In genomic region chr5:103972801-103973200, GRCm38 (mm10) we compare ENCODE assay signal across 12 mouse cellular contexts. TPM values are rescaled to one million over a fixed set of nuclear protein-coding genes. Genes with fewer than 3 reads are reported as not detected.
DNase-seq lines count a peak whose midpoint lies in the region; ATAC-seq and TF ChIP-seq lines count a peak whose summit lies in the region.
"Had no signal": no experiment of that assay in that cellular context is flagged by ENCODE, and none has a peak within 500 bp of the region (broad histone marks: within the 10 kb centered on the region; RNA-seq: fewer than 3 reads in every experiment).

No protein-coding gene starts in this region.

- no peak for ATAC-seq in lung, embryonic 15.5 days (ENCODE audit: borderline replicate concordance, extremely low read depth, low FRiP score, low TSS enrichment)
- no peak for ATAC-seq in intestine, embryonic 15.5 days
- ATAC-seq in stomach, embryonic 15.5 days (ENCODE audit: insufficient read depth, low FRiP score, low read depth): no peak
- ATAC-seq in midbrain, embryonic 11.5 days (ENCODE audit: low FRiP score): no peak
- no peak for ATAC-seq in forebrain, postnatal 0 days

- TF ChIP-seq POLR2A in lung, adult 2 months (IDR thresholded peaks at IDR 0.05; ENCODE audit: borderline replicate concordance, extremely low read depth, low read depth, low read length): no peak

- no peaks in the 10 kb centered on the region for H3K36me3 ChIP-seq in lung, embryonic 15.5 days
- no peaks in the 10 kb centered on the region for H3K36me3 ChIP-seq in intestine, embryonic 15.5 days
- H3K36me3 ChIP-seq in stomach, embryonic 15.5 days: no peaks in the 10 kb centered on the region
- no peaks in the 10 kb centered on the region for H3K36me3 ChIP-seq in midbrain, embryonic 11.5 days (ENCODE audit: control insufficient read depth, insufficient read depth, low read length)
- no peaks in the 10 kb centered on the region for H3K36me3 ChIP-seq in forebrain, postnatal 0 days (ENCODE audit: insufficient read depth)

- no peaks in the 10 kb centered on the region for H3K4me1 ChIP-seq in lung, embryonic 15.5 days
- H3K4me1 ChIP-seq in lung, adult 2 months (ENCODE audit: control insufficient read depth, insufficient read depth, low read length): no peaks in the 10 kb centered on the region; the same call in 1 of the 2 replicates
- H3K4me1 ChIP-seq in intestine, embryonic 15.5 days (replicated peaks): no peaks in the 10 kb centered on the region
- 0 out of 2 replicates have a peak, but pooled peaks cover 2% of the 10 kb centered on the region for H3K4me1 ChIP-seq in stomach, embryonic 15.5 days
- no peaks in the 10 kb centered on the region for H3K4me1 ChIP-seq in midbrain, embryonic 11.5 days (ENCODE audit: control insufficient read depth, insufficient read depth, low read length)
- H3K4me1 ChIP-seq in forebrain, postnatal 0 days (ENCODE audit: insufficient read depth): no peaks in the 10 kb centered on the region

- 56% methylated on average over 13 of the region's 13 CpGs for WGBS in lung, embryonic 15.5 days
- WGBS in lung, adult 2 months: 35% methylated on average over 13 of the region's 13 CpGs
- 62% methylated on average over 13 of the region's 13 CpGs for WGBS in intestine, embryonic 15.5 days
- WGBS in stomach, embryonic 15.5 days: 60% methylated on average over 13 of the region's 13 CpGs
- WGBS in midbrain, embryonic 11.5 days: 80% methylated on average over 13 of the region's 13 CpGs
- WGBS in forebrain, postnatal 0 days: 62% methylated on average over 13 of the region's 13 CpGs

- H3K9me3 ChIP-seq in lung, embryonic 15.5 days: no peaks in the 10 kb centered on the region
- no peaks in the 10 kb centered on the region for H3K9me3 ChIP-seq in intestine, embryonic 15.5 days
- H3K9me3 ChIP-seq in stomach, embryonic 15.5 days: no peaks in the 10 kb centered on the region
- H3K9me3 ChIP-seq in midbrain, embryonic 11.5 days (ENCODE audit: control insufficient read depth, low read length): no peaks in the 10 kb centered on the region
- H3K9me3 ChIP-seq in forebrain, postnatal 0 days (ENCODE audit: low read length): no peaks in the 10 kb centered on the region

- no peaks in the 10 kb centered on the region for H3K27me3 ChIP-seq in lung, embryonic 15.5 days
- no peaks in the 10 kb centered on the region for H3K27me3 ChIP-seq in intestine, embryonic 15.5 days (replicated peaks)
- no peaks in the 10 kb centered on the region for H3K27me3 ChIP-seq in stomach, embryonic 15.5 days (replicated peaks)
- H3K27me3 ChIP-seq in midbrain, embryonic 11.5 days (ENCODE audit: control insufficient read depth, insufficient read depth, low read length): no peaks in the 10 kb centered on the region
- no peaks in the 10 kb centered on the region for H3K27me3 ChIP-seq in forebrain, postnatal 0 days (ENCODE audit: insufficient read depth, low read length)

- no peak overlapping the region for H3K9ac ChIP-seq in lung, embryonic 15.5 days
- no peak overlapping the region for H3K9ac ChIP-seq in intestine, embryonic 15.5 days
- H3K9ac ChIP-seq in stomach, embryonic 15.5 days: no peak overlapping the region
- H3K9ac ChIP-seq in midbrain, embryonic 11.5 days (ENCODE audit: low read length): no peak overlapping the region
- H3K9ac ChIP-seq in forebrain, postnatal 0 days: no peak overlapping the region

- peak overlapping the region; percentile 43 for H3K4me2 ChIP-seq in lung, embryonic 15.5 days
- peak overlapping the region; percentile 45; the same call in 1 of the 2 replicates for H3K4me2 ChIP-seq in intestine, embryonic 15.5 days (replicated peaks)
- peak overlapping the region; percentile 39 for H3K4me2 ChIP-seq in stomach, embryonic 15.5 days
- H3K4me2 ChIP-seq in midbrain, embryonic 11.5 days: no peak overlapping the region
- H3K4me2 ChIP-seq in forebrain, postnatal 0 days (ENCODE audit: low read depth): no peak overlapping the region

- no peak overlapping the region for H3K4me3 ChIP-seq in lung, embryonic 15.5 days
- no peak overlapping the region for H3K4me3 ChIP-seq in lung, adult 2 months (replicated peaks; ENCODE audit: extremely low read depth, low read depth, low read length)
- H3K4me3 ChIP-seq in intestine, embryonic 15.5 days (replicated peaks): no peak overlapping the region
- H3K4me3 ChIP-seq in stomach, embryonic 15.5 days (replicated peaks): no peak overlapping the region
- H3K4me3 ChIP-seq in midbrain, embryonic 11.5 days (ENCODE audit: low read depth, low read length): no peak overlapping the region
- H3K4me3 ChIP-seq in forebrain, postnatal 0 days (ENCODE audit: low read depth, low read length): no peak overlapping the region

- no peak overlapping the region for H3K27ac ChIP-seq in lung, embryonic 15.5 days
- H3K27ac ChIP-seq in intestine, embryonic 15.5 days: no peak overlapping the region
- no peak overlapping the region for H3K27ac ChIP-seq in stomach, embryonic 15.5 days
- no peak overlapping the region for H3K27ac ChIP-seq in midbrain, embryonic 11.5 days (ENCODE audit: low read depth, low read length)
- H3K27ac ChIP-seq in forebrain, postnatal 0 days (ENCODE audit: low read depth, low read length): no peak overlapping the region

- intact Hi-C loops in heart, postnatal 10 days (cut with DNase I): no loop called here

- TF ChIP-seq CTCF in lung, adult 2 months (IDR thresholded peaks at IDR 0.05; ENCODE audit: insufficient read depth, low read length): no peak
- no peak for TF ChIP-seq CTCF in forebrain, postnatal 0 days (IDR thresholded peaks at IDR 0.05; ENCODE audit: low read depth)

- peak; percentile 79 for DNase-seq in heart, adult 11 months
- DNase-seq in heart, postnatal 10 days: no peak
- DNase-seq in lung, adult 2 months: no peak
- DNase-seq in midbrain, embryonic 11.5 days (ENCODE audit: low spot score, missing footprints): no peak
- no peak for DNase-seq in forebrain, postnatal 0 days
- DNase-seq: retina, postnatal 1 day had no signal

RNA-seq across cellular contexts. Expression of gene Hsd17b13, which starts 4.4 kb away (rescaled TPM):
- not detected for total RNA-seq in heart, postnatal 10 days (2021)
- 0.22 and 0.38 TPM in 2 replicates for polyA plus RNA-seq in lung, embryonic 15.5 days (2015; fragmentation: Nextera tagmentation; extraction: Ambion mirVana)
- 0.14 TPM in 1 of 2 replicates, not detected in the other for polyA plus RNA-seq in lung, adult 2 months (2012; rRNA removed)
- polyA plus RNA-seq in intestine, embryonic 15.5 days (2015; fragmentation: Nextera tagmentation; extraction: Ambion mirVana): 22.0 and 24.0 TPM in 2 replicates
- 4.8 and 6.2 TPM in 2 replicates for polyA plus RNA-seq in stomach, embryonic 15.5 days (2015; fragmentation: Nextera tagmentation; extraction: Ambion mirVana)
- not detected in 2 replicates for polyA plus RNA-seq in midbrain, embryonic 11.5 days (2014; fragmentation: Nextera tagmentation; extraction: Ambion mirVana)
- total RNA-seq in forebrain, postnatal 0 days (2014; rRNA removed): not detected in 2 replicates
- polyA plus RNA-seq in forebrain, postnatal 0 days (2015; fragmentation: Nextera tagmentation; extraction: Ambion mirVana): 0.16 and 0.21 TPM in 2 replicates
- total RNA-seq: monocyte, adult 5-6 weeks had no signal
- polyA plus RNA-seq: embryonic facial prominence, embryonic 11.5 days; limb, embryonic 11.5 days had no signal

RNA-seq across cellular contexts. Expression of gene Hsd17b11, which starts 48.9 kb away (rescaled TPM):
- total RNA-seq in heart, postnatal 10 days (2021): 10 to 100 TPM; 29.4 to 31.6 TPM
- polyA plus RNA-seq in lung, embryonic 15.5 days (2015; fragmentation: Nextera tagmentation; extraction: Ambion mirVana): 4.5 and 4.9 TPM in 2 replicates
- polyA plus RNA-seq in lung, adult 2 months (2012; rRNA removed): 39.8 and 53.1 TPM in 2 replicates
- polyA plus RNA-seq in intestine, embryonic 15.5 days (2015; fragmentation: Nextera tagmentation; extraction: Ambion mirVana): 8.2 and 8.4 TPM in 2 replicates
- polyA plus RNA-seq in stomach, embryonic 15.5 days (2015; fragmentation: Nextera tagmentation; extraction: Ambion mirVana): 6.8 and 7.0 TPM in 2 replicates
- polyA plus RNA-seq in midbrain, embryonic 11.5 days (2014; fragmentation: Nextera tagmentation; extraction: Ambion mirVana): 1.1 TPM in 2 replicates
- total RNA-seq in forebrain, postnatal 0 days (2014; rRNA removed): 10.9 and 15.8 TPM in 2 replicates
- polyA plus RNA-seq in forebrain, postnatal 0 days (2015; fragmentation: Nextera tagmentation; extraction: Ambion mirVana): 3.2 and 4.6 TPM in 2 replicates

Comparison
In these comparisons a context has a peak if more than half of its experiments do, and no peak if none do; other contexts are left out.
1. H3K4me2 ChIP-seq: peak in lung, embryonic 15.5 days (single experiment), intestine, embryonic 15.5 days (single experiment) and stomach, embryonic 15.5 days (single experiment); none in midbrain, embryonic 11.5 days (single experiment) and forebrain, postnatal 0 days (single experiment).